Mouse (Mus musculus) CH12.LX (cell line): ENCODE measurements at regions not wholly inside any gene's neighbourhood (a gene's known extent, or its start where the extent isn't known, plus 50 kb on each side); places are given as distances from the start of the nearest gene placed in this dataset.
A peak's percentile ranks its signal among the peaks of the same experiment; 100 is the strongest.

Experiments
- DNase-seq: peaks from one replicate; pipeline ENCODE4 v3.0.0-alpha.2; 2013; ENCODE audit errors: extremely low read depth
- H3K27ac ChIP-seq: 2 replicates; pipeline ENCODE4 v1.5.1; 2012; ENCODE audit warnings: low read depth, mild to moderate bottlenecking, control low read depth, moderate library complexity; ENCODE audit not compliant: insufficient read depth
- H3K27me3 ChIP-seq: replicated peaks from 2 replicates; pipeline ENCODE3; 2012; ENCODE audit warnings: inconsistent platforms
- H3K36me3 ChIP-seq, 2 experiments: replicated peaks in 1 of 2; 2 replicates each; pipeline versions ENCODE3 to v1.6.1; 2012; ENCODE audit warnings: inconsistent platforms in 1 of 2, low read length in 1 of 2, mild to moderate bottlenecking in 1 of 2, mixed read lengths in 1 of 2, moderate library complexity in 1 of 2; ENCODE audit not compliant: control insufficient read depth in 1 of 2, insufficient read depth in 1 of 2
- H3K4me1 ChIP-seq, 2 experiments: 2 replicates each; pipeline ENCODE4 v1.6.1; 2012; ENCODE audit warnings: inconsistent platforms in 1 of 2, moderate library complexity in 1 of 2; ENCODE audit not compliant: insufficient read depth in 2 of 2, control insufficient read depth in 1 of 2
- H3K4me2 ChIP-seq: 2 replicates; pipeline ENCODE4 v1.6.1; 2012; ENCODE audit warnings: low read depth, mild to moderate bottlenecking, control low read depth; ENCODE audit not compliant: poor library complexity, insufficient read depth, severe bottlenecking
- H3K4me3 ChIP-seq, 3 experiments: fragments of 150-350 bp in 1 of 3; sonication (generic) in 1 of 3; replicated peaks in 1 of 3; 2 replicates each; pipeline versions ENCODE3 to v1.5.1; 2011 to 2012; ENCODE audit warnings: low read depth in 2 of 3, low read length in 2 of 3, mild to moderate bottlenecking in 2 of 3, moderate library complexity in 2 of 3, control low read depth in 1 of 3, improper control_type of control experiment in 1 of 3, inconsistent platforms in 1 of 3, mixed read lengths in 1 of 3; ENCODE audit not compliant: poor library complexity in 1 of 3
- H3K79me2 ChIP-seq: replicated peaks from 2 replicates; pipeline ENCODE4 v1.6.1; 2012; ENCODE audit warnings: mild to moderate bottlenecking, moderate library complexity; ENCODE audit not compliant: control insufficient read depth, poor library complexity, insufficient read depth, severe bottlenecking; ENCODE audit errors: extremely low read depth
- H3K9ac ChIP-seq: 2 replicates; pipeline ENCODE4 v1.6.1; 2012; ENCODE audit warnings: low read depth, mild to moderate bottlenecking, control low read depth, moderate library complexity; ENCODE audit not compliant: insufficient read depth
- H3K9me3 ChIP-seq: replicated peaks from 2 replicates; pipeline ENCODE3; 2012; ENCODE audit warnings: low read length, inconsistent platforms, mixed read lengths
- BHLHE40 ChIP-seq: IDR thresholded peaks from 2 replicates; pipeline ENCODE4 v1.6.1; 2011; ENCODE audit warnings: mild to moderate bottlenecking, low read depth, low read length, improper control_type of control experiment
- CTCF ChIP-seq, 2 experiments: IDR thresholded peaks in 1 of 2; conservative IDR thresholded peaks in 1 of 2; 2 replicates each; pipeline ENCODE4 v1.5.1; 2011 to 2012; ENCODE audit warnings: low read depth in 2 of 2, low read length in 2 of 2, improper control_type of control experiment in 1 of 2, inconsistent platforms in 1 of 2, mild to moderate bottlenecking in 1 of 2, moderate library complexity in 1 of 2
- E2F4 ChIP-seq: IDR thresholded peaks from 2 replicates; pipeline ENCODE4 v1.6.1; 2011; ENCODE audit warnings: low read depth, low read length, improper control_type of control experiment; ENCODE audit not compliant: insufficient replicate concordance
- ELF1 ChIP-seq: IDR thresholded peaks from 2 replicates; pipeline ENCODE4 v1.6.1; 2014; ENCODE audit warnings: low read depth, mild to moderate bottlenecking, inconsistent platforms, low read length, improper control_type of control experiment
- EP300 ChIP-seq: IDR thresholded peaks from 2 replicates; pipeline ENCODE4 v1.6.1; 2011; ENCODE audit warnings: low read length, improper control_type of control experiment
- GABPA ChIP-seq: IDR thresholded peaks from 2 replicates; pipeline ENCODE4 v1.6.1; 2012; ENCODE audit warnings: low read depth, low read length, improper control_type of control experiment, inconsistent platforms; ENCODE audit not compliant: insufficient replicate concordance
- HCFC1 ChIP-seq: IDR thresholded peaks from 2 replicates; pipeline ENCODE4 v1.6.1; 2012; ENCODE audit warnings: low read depth, mild to moderate bottlenecking, inconsistent platforms, low read length, improper control_type of control experiment
- IRF4 ChIP-seq: IDR thresholded peaks from 2 replicates; pipeline ENCODE4 v1.6.1; 2014; ENCODE audit warnings: low read depth, mild to moderate bottlenecking, inconsistent platforms, low read length, improper control_type of control experiment
- KAT2A ChIP-seq: IDR thresholded peaks from 2 replicates; pipeline ENCODE4 v1.6.1; 2012; ENCODE audit warnings: low read length, improper control_type of control experiment, inconsistent platforms; ENCODE audit not compliant: insufficient replicate concordance
- MAFK ChIP-seq: IDR thresholded peaks from 2 replicates; pipeline ENCODE4 v1.6.1; 2011; ENCODE audit warnings: low read length, improper control_type of control experiment; ENCODE audit not compliant: insufficient replicate concordance
- MAX ChIP-seq: IDR thresholded peaks from 2 replicates; pipeline ENCODE4 v1.6.1; 2011; ENCODE audit warnings: low read length, improper control_type of control experiment
- MAZ ChIP-seq: IDR thresholded peaks from 2 replicates; pipeline ENCODE4 v1.6.1; 2012; ENCODE audit warnings: low read depth, mild to moderate bottlenecking, inconsistent platforms, low read length, improper control_type of control experiment, moderate library complexity
- MEF2A ChIP-seq: IDR thresholded peaks from 2 replicates; pipeline ENCODE4 v1.6.1; 2014; ENCODE audit warnings: low read depth, mild to moderate bottlenecking, inconsistent platforms, low read length, improper control_type of control experiment, borderline replicate concordance
- MYC ChIP-seq: IDR thresholded peaks from 2 replicates; pipeline ENCODE4 v1.6.1; 2011; ENCODE audit warnings: low read depth, mild to moderate bottlenecking, improper control_type of control experiment, low read length
- NRF1 ChIP-seq: IDR thresholded peaks from 2 replicates; pipeline ENCODE4 v1.6.1; 2014; ENCODE audit warnings: low read depth, mild to moderate bottlenecking, inconsistent platforms, low read length, improper control_type of control experiment, moderate library complexity
- PAX5 ChIP-seq: IDR thresholded peaks from 2 replicates; pipeline ENCODE4 v1.6.1; 2012; ENCODE audit warnings: low read length, inconsistent platforms, mixed read lengths
- RCOR1 ChIP-seq: conservative IDR thresholded peaks from 2 replicates; pipeline ENCODE4 v1.6.1; 2012; ENCODE audit warnings: low read depth, mild to moderate bottlenecking, inconsistent platforms, low read length, improper control_type of control experiment
- SIN3A ChIP-seq: IDR thresholded peaks from 2 replicates; pipeline ENCODE4 v1.6.1; 2012; ENCODE audit warnings: low read length, improper control_type of control experiment, inconsistent platforms
- TBP ChIP-seq: conservative IDR thresholded peaks from 2 replicates; pipeline ENCODE4 v1.6.1; 2011; ENCODE audit warnings: low read depth, low read length, improper control_type of control experiment
- TCF12 ChIP-seq: IDR thresholded peaks from 2 replicates; pipeline ENCODE4 v1.6.1; 2014; ENCODE audit warnings: low read depth, mild to moderate bottlenecking, inconsistent platforms, low read length, improper control_type of control experiment
- UBTF ChIP-seq: IDR thresholded peaks from 2 replicates; pipeline ENCODE4 v1.6.1; 2012; ENCODE audit warnings: low read depth, mild to moderate bottlenecking, inconsistent platforms, low read length, improper control_type of control experiment, moderate library complexity
- USF1 ChIP-seq: IDR thresholded peaks from 2 replicates; pipeline ENCODE4 v1.6.1; 2014; ENCODE audit warnings: low read depth, mild to moderate bottlenecking, inconsistent platforms, low read length, improper control_type of control experiment
- USF2 ChIP-seq: conservative IDR thresholded peaks from 2 replicates; pipeline ENCODE4 v1.6.1; 2011; ENCODE audit warnings: low read depth, low read length, improper control_type of control experiment
- ZC3H11A ChIP-seq: IDR thresholded peaks from 2 replicates; pipeline ENCODE4 v1.6.1; 2012; ENCODE audit warnings: low read depth, mild to moderate bottlenecking, inconsistent platforms, low read length, improper control_type of control experiment
- ZKSCAN1 ChIP-seq: IDR thresholded peaks from 2 replicates; pipeline ENCODE4 v1.6.1; 2012; ENCODE audit warnings: low read depth, inconsistent platforms, low read length, improper control_type of control experiment, borderline replicate concordance
- ZMIZ1 ChIP-seq: IDR thresholded peaks from 2 replicates; pipeline ENCODE4 v1.6.1; 2012; ENCODE audit warnings: low read depth, mild to moderate bottlenecking, inconsistent platforms, low read length, improper control_type of control experiment
- ZNF384 ChIP-seq: IDR thresholded peaks from 2 replicates; pipeline ENCODE4 v1.6.1; 2012; ENCODE audit warnings: low read depth, low read length, improper control_type of control experiment, inconsistent platforms
- dilution Hi-C: fragments of 300-500 bp; cut with MboI; formaldehyde crosslinking; loops from 2 replicates; pipeline ENCODE4 v1.14.3; 2020; ENCODE audit warnings: low sequenced_read_pairs; ENCODE audit not compliant: extremely low pct_unique_long_range_greater_than_20kb, extremely low pct_ligation_motif_present
- in situ Hi-C: fragments of 300-500 bp; cut with MboI; formaldehyde crosslinking; loops from 3 replicates; pipeline ENCODE4 v1.14.3; 2019; ENCODE audit warnings: low sequenced_read_pairs, low pct_ligation_motif_present, low pct_unique_long_range_greater_than_20kb, mixed read lengths

- TF ChIP-seq MAZ = peak; percentile 62; the same call in 1 of the 2 replicates
- TF ChIP-seq NRF1 = no peak
- TF ChIP-seq ZC3H11A = no peak
- no peak for TF ChIP-seq ZMIZ1
- TF ChIP-seq MEF2A = peak; percentile 98
- TF ChIP-seq SIN3A = peak; percentile 85
- TF ChIP-seq GABPA = no peak
- peak; percentile 43; the same call in 1 of the 2 replicates for TF ChIP-seq USF1
- TF ChIP-seq USF2 = peak; percentile 35
- peak; percentile 100 for TF ChIP-seq BHLHE40
- TF ChIP-seq MAFK = peak; percentile 92
- TF ChIP-seq PAX5 = no peak
- peak; percentile 98 for TF ChIP-seq EP300
These were observed 123.2 kb upstream of the Max start (continued) for GRCm38 (mm10) chr12:77085244-77085643.

- dilution Hi-C loops (no loop called here), in situ Hi-C loops (no loop called here)
- Histone ChIP-seq H3K4me2 (no peak overlapping the region), H3K4me3 (no peak overlapping the region), H3K9ac (no peak overlapping the region), H3K9me3 (no peaks in the 10 kb centered on the region), H3K36me3 (no peaks in the 10 kb centered on the region), H3K27me3 (no peaks in the 10 kb centered on the region), H3K4me1 (peaks cover 10 to 52% of the 10 kb centered on the region in 2 experiments), H3K79me2 (no peaks in the 10 kb centered on the region), H3K27ac (peak overlapping the region; percentile 24; the same call in 1 of the 2 replicates)
- TF ChIP-seq GABPA (no peak), BHLHE40 (no peak), KAT2A (no peak), EP300 (no peak), MAX (no peak), PAX5 (no peak), CTCF (conservative IDR thresholded peaks at IDR 0.05 in 1 of 2, IDR thresholded peaks at IDR 0.05 in 1 of 2; ENCODE audit: low read depth in 2 of 2, low read length in 2 of 2) (no peak), HCFC1 (no peak), MYC (no peak), USF2 (no peak), ZKSCAN1 (no peak)
- DNase-seq = no peak
These were observed 122.7 kb upstream of the Max start for GRCm38 (mm10) chr12:77084744-77085143.

GRCm38 (mm10) chr12:77084343-77084742 is 122.3 kb upstream of the Max start:
- H3K36me3 ChIP-seq = no peaks in the 10 kb centered on the region
- H3K9ac ChIP-seq = no peak overlapping the region
- in situ Hi-C loops = no loop called here
- no peaks in the 10 kb centered on the region for H3K79me2 ChIP-seq
- no peaks in the 10 kb centered on the region for H3K9me3 ChIP-seq
- no peaks in the 10 kb centered on the region for H3K27me3 ChIP-seq
- TF ChIP-seq E2F4 = no peak
- TF ChIP-seq USF2 = no peak
- no peak for TF ChIP-seq USF1
- no peak for TF ChIP-seq ZKSCAN1
- no peak for TF ChIP-seq MYC
- no peak for TF ChIP-seq TBP
- TF ChIP-seq CTCF (conservative IDR thresholded peaks at IDR 0.05 in 1 of 2, IDR thresholded peaks at IDR 0.05 in 1 of 2; ENCODE audit: low read depth in 2 of 2, low read length in 2 of 2) = no peak
- no peak for TF ChIP-seq KAT2A
- no peak for TF ChIP-seq IRF4
- no peak for TF ChIP-seq SIN3A
- no peak for TF ChIP-seq ZNF384
- TF ChIP-seq TCF12 = no peak
- TF ChIP-seq RCOR1 = no peak
- no peak for TF ChIP-seq ELF1
- TF ChIP-seq NRF1 = no peak
- no peak for TF ChIP-seq GABPA
- no peak for TF ChIP-seq MAZ
- no peak for TF ChIP-seq PAX5
- no peak for TF ChIP-seq UBTF
- TF ChIP-seq, all 38 proteins: peak for 0
- Histone ChIP-seq H3K4me2 (no peak overlapping the region), H3K4me3 (no peak overlapping the region), H3K27ac (no peak overlapping the region), H3K4me1 (peaks cover 7 to 53% of the 10 kb centered on the region in 2 experiments)
- dilution Hi-C loops = no loop called here
- DNase-seq = no peak
